Mouse (Mus musculus) neutrophil, adult 5-6 weeks (primary cell): ENCODE measurements at regions not wholly inside any gene's neighbourhood (a gene's known extent, or its start where the extent isn't known, plus 50 kb on each side); places are given as distances from the start of the nearest gene placed in this dataset.
"Not testable (repeated sequence)": the region's sequence is repeated elsewhere in the genome, so short reads cannot be mapped to it uniquely, and the experiment has no call there.

Experiments used
- ATAC-seq: fragments of 151-379, 151-347 bp; 2 replicates; pipeline ENCODE4 v1.8.0; 2017; ENCODE audit warnings: mild to moderate bottlenecking, moderate TSS enrichment; ENCODE audit not compliant: insufficient number of reproducible peaks, poor library complexity, low FRiP score, severe bottlenecking; ENCODE audit errors: extremely low read depth

- ATAC-seq = no peak
Observed at GRCm38 (mm10) chr3:38263261-38264141, 221.1 kb downstream of the Ankrd50 start.

DNA sequence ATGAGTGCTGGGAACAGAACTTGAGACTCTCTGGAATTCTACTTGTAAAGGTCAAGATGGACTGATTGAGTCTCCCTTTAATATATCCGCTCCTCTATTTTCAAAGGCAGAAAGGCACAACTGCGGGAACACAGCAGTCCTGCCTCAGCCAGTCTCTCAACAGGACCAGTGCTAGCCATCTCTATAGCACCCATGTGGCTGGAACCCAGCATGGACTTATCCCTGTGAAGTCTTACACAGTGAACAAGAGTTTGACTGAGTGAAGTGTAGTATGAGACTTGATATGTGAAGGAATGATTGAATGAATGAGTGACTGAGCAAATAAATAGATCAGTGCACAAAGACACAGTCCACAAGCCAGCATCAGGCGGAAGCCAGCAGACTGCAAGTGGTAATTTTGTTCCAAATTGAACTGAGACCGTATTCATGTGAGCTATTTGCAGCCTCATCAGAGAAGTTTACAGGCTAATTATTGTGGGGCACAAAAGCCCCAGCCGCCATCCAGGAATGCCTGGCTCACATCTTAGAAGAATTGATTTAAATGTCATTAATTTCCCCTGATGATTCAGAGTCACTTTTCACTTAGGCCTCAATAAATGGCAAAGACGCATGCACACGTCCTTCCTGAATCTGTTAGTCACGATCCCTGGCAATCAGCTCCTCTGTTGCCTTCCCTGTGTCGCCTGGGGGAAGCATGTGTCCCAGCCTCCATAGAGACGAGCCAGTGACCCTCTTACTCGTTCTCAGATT is 223.1 kb downstream of the Ankrd50 start:
- no peak for ATAC-seq

GRCm38 (mm10) chr3:38259223-38259622 is 225.4 kb downstream of the Ankrd50 start:
- ATAC-seq = not testable (repeated sequence)

DNA sequence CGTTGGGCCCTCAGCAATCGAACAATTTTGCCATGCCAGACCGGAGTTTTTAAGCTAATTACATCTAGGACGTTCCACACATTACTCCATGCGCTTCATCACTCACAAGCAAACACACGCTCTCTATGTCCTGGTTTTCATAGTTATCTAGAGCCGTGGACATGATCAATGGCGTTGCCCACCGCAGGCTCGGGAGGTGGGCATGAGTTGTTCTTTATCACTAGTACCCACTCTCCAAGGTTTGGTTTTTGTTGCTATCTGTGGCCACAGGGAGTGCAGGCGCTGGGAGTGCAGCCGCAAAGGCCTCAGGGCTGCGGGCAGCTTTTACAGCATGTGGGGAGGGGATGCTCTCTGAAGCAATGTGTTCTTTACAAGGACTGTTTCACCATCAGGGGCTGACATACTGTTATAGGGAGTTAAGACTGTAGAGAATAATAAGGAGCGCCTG is 226.8 kb downstream of the Ankrd50 start:
- ATAC-seq = no peak

- ATAC-seq = no peak
Observed at GRCm38 (mm10) chr3:38257076-38257842, 227.4 kb downstream of the Ankrd50 start.

DNA sequence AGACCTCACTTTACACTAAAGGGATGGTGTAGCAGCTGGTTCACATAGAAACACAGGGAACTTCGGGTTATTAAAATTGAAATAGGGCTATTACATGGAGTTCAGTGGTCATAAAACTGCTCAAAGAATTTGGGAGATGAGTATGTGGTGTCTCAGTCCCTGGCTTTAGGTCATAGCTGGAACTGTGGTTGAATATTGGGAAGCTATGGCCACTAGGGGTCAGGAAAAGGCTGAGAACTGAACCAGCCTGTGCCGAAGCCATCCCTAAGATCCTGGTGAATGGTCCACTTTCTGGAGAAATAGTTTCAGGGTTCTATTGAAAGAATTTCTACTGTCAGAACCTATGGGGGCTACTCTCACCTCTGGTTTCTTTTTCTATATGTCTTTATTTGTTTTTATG is 229.0 kb downstream of the Ankrd50 start:
- ATAC-seq = no peak

GRCm38 (mm10) chr3:38254896-38255295 is 229.7 kb downstream of the Ankrd50 start:
- ATAC-seq = no peak

DNA sequence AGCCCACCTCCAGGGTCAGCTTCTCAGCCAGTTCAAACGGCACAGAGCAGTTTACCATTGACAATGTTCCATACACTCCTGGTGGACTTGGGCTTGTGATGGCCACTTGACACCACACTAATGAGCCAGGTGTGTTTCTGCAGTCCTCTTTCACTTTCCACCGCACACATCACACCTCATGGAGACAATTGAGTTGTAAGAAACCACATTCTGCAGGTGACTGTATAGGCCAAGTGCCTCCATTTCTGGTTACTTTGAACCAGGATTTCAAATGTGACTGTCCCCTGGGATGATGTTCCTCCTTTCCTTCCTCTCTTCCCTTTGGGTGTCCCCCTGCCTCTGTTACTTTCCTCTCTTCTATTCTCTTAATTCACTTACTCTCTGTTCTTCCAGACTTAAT is 233.1 kb downstream of the Ankrd50 start:
- ATAC-seq = no peak

- ATAC-seq = no peak
Observed at GRCm38 (mm10) chr3:38250552-38250951, 234.1 kb downstream of the Ankrd50 start.

DNA sequence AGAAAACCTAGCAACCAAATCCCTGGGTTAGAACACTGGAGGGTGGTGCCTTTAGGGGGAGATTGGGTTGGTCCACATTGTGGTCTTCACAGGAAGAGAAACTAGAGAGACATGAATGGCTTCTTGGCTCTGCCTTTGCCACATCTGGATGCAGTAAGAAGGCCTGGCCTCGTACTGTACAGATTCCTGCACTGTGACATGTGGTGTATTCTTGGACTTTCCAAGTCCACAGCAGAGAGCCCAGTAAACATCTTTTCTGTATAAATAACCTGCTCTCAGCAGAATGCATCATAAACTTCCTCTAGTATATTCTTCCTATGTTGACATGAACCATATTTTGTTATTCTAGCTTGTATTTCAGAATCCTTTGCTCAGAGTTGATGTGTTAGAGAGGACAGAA is 235.7 kb downstream of the Ankrd50 start:
- ATAC-seq = no peak

- ATAC-seq = no peak
Observed at GRCm38 (mm10) chr3:38246439-38246838, 238.2 kb downstream of the Ankrd50 start.

DNA sequence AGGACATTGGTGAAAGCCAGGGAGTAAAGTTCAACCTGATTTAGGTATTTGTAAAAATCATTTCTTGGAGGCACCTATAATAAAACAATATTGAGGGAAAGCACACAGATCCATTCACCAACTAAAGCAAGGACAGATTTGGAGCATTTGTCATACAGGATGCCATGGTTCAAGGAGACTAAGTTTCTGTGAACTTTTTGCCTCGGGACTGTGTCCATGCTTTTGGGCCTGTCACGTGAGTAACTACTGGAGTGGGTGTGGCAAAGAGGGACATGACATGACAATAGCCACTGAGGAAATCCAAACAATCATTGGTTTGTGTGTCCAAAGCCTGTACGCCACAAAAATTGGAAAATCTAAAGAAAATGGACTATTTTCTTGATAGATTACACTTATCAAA is 241.4 kb downstream of the Ankrd50 start:
- ATAC-seq = no peak

DNA sequence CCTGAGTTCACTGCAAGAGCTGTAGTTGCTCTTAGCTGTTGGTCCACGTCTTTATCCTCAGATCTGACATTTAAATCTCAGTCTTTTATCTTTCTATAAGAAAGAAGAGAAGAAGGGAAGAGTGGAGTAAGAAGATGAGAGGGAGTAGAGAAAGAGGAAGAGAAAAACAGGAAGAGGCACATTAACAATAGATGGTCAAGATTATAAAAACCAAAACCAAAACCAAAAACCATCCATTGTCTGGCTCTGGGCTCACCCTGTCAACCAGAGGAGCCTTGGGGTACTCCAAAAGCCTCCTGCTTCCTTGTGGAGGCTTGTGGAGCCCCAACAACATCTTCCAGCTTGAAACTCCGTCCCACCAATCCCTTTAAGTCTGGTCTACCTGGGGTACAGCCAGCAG is 247.0 kb downstream of the Ankrd50 start:
- ATAC-seq = no peak

DNA sequence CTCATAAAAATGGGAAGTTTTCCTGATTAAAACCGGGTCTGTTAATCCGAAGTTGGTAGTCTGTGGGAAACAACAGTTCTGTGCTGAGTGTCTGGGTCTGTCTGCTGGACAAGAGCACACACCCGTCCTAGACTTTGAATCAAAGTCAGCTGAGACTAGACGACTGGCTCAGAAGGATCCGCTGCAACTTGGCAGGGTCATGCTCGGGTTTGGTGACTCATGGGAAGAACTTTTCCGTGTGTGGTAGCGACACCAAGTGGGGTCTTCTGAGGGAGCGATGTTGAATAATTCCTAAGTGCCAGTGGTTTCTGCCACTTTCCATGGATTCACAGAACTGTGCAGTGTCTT is 248.9 kb downstream of the Ankrd50 start:
- ATAC-seq = no peak

DNA sequence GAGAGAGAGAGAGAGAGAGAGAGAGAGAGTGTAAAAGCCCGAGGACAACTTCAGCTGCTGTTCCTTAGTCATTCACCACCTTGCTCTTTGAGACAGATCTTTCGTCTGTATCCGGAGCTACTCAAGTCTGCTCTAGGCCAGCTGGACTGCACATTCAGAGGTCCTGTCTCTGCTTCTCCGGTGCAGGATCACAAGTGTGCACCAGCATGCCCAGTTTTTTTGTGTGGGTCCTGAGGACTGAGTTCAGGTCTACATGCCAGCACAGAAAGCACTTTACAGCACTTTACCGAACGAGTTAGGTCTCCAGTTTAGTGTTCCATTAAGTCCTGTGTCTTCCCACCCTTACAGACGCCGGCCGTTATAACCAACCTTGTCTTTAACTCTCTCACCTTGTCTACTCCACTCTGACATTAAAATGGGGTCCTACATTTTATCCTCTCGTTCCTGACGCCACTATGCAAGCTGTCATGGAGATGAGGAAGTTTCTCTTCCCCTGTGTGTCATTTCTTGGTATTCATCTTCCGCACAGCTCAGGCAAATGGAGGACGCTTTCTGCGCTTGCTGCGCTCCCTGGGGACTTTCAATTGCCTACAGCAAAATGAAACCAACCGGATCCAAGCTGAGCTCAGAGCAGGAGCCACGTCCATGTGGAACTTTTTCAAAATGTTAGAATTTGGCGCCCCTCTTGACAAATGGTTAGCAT is 249.5 kb downstream of the Ankrd50 start:
- ATAC-seq = no peak

DNA sequence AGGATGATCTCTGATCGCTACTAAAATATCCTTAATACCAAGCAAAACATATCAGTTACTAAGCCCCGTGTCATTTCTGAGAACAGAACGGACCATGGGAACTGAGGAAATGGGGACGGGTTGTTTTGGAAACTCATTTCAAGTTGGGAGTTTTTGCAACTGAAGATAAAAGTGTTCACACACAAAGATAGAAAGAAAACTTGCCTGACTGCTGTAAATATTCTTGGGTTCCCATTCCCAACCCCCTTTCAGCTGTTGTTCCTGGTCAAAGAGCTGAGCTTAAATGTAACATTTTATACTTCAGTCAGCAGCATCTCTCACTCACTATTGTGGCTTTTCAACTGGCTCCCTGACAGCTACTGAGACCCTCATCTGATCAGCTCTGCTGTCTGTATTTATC is 250.1 kb downstream of the Ankrd50 start:
- ATAC-seq = no peak

DNA sequence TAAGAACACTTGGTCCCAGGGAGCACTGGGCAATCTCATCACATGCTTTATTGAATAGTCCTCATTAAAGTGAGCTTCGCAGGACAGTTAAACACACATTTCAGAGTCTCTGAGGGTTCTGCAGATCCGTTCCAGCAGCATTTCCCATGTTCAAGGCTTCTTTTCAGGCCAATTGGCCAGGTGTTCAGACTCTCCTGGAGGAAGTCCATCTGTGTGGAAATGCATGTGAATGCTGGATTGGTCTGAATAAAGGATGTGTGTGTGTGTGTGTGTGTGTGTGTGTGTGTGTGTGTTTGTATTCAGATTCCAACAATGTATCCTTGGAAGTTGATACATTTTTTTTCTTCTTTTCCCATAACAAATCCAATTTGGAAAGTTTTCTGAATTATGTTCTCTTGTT is 250.6 kb downstream of the Ankrd50 start:
- ATAC-seq = no peak

DNA sequence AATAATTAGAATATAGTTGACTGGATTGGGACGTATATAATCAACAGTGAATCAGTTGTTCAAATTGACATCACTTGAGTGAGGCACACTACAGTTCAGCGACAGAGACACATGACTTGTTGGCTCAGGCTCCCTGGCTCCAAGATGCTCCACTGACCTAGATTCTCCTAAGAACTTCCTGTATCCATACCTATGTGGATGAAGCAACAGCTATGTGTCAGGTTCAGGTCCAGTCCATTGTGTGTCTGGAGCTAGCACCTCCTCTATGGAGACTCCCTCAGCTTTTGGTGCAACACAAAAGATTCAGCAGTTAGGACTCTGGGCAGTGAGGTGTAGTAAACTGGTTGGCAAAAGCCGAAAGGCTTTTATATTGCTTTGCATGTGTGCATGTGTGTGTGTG is 251.6 kb downstream of the Ankrd50 start:
- ATAC-seq = no peak
